Mouse (Mus musculus) forebrain, embryonic 14.5 days (tissue): ENCODE data around the gene Tshz2. TPM values are rescaled to one million over a fixed set of nuclear protein-coding genes. Genes with fewer than 3 reads are reported as not detected.

ENCODE experiments used
- ATAC-seq: fragments of 200-750 bp; cut with Nextera tagmentation; 2 replicates; pipeline ENCODE4 v1.8.0; 2017; ENCODE audit warnings: mild to moderate bottlenecking, moderate library complexity
- DNase-seq: peaks from one replicate; pipeline ENCODE4 v3.0.0-alpha.2; 2015; ENCODE audit warnings: low spot score
- H3K27ac ChIP-seq: fragments of 300-500 bp; sonication (generic); 2 replicates; pipeline ENCODE4 v1.5.1; 2014; ENCODE audit warnings: low read depth, mild to moderate bottlenecking, control low read depth, low read length, moderate library complexity
- H3K27me3 ChIP-seq: fragments of 300-500 bp; sonication (generic); replicated peaks from 2 replicates; pipeline ENCODE4 v1.6.1; 2014; ENCODE audit warnings: low read length, control low read depth, mixed read lengths; ENCODE audit not compliant: control insufficient read depth, insufficient read depth
- H3K36me3 ChIP-seq: fragments of 300-500 bp; sonication (generic); 2 replicates; pipeline ENCODE4 v1.6.1; 2014; ENCODE audit warnings: low read length, control low read depth; ENCODE audit not compliant: control insufficient read depth, insufficient read depth
- H3K4me1 ChIP-seq: fragments of 300-500 bp; sonication (generic); 2 replicates; pipeline ENCODE4 v1.6.1; 2014; ENCODE audit warnings: antibody characterized with exemption, low read length, control low read depth; ENCODE audit not compliant: control insufficient read depth, insufficient read depth
- H3K4me2 ChIP-seq: fragments of 300-500 bp; sonication (generic); 2 replicates; pipeline ENCODE4 v1.6.1; 2014; ENCODE audit warnings: mild to moderate bottlenecking, control low read depth, low read length
- H3K4me3 ChIP-seq: fragments of 300-500 bp; sonication (generic); 2 replicates; pipeline ENCODE4 v1.5.1; 2014; ENCODE audit warnings: low read depth, low read length, control low read depth
- H3K9ac ChIP-seq: fragments of 300-500 bp; sonication (generic); 2 replicates; pipeline ENCODE4 v1.6.1; 2014; ENCODE audit warnings: mild to moderate bottlenecking, low read length, control low read depth, moderate library complexity
- H3K9me3 ChIP-seq: fragments of 300-500 bp; sonication (generic); replicated peaks from 2 replicates; pipeline ENCODE4 v1.6.1; 2016; ENCODE audit warnings: low read length, control low read depth, mixed read lengths; ENCODE audit not compliant: control insufficient read depth
- WGBS: fragments of 180-500 bp; shearing (Covaris S2); extraction: QIAGEN DNeasy Blood & Tissue Kit; methylation state at CpG from one replicate; pipeline ENCODE4 v1.1.7; 2014; 5-methylcytosine and 5-hydroxymethylcytosine counted together
- polyA plus RNA-seq: library from polyadenylated mRNA; unstranded; fragments of >200 nt; fragmentation: Nextera tagmentation; extraction: Ambion mirVana; gene quantifications from 2 replicates; pipeline ENCODE4 v1.2.1, GENCODE M21; 2014

Gene Tshz2
- polyA plus RNA-seq, 1 experiment from 2014 or later, result 3.4 TPM

DNA sequence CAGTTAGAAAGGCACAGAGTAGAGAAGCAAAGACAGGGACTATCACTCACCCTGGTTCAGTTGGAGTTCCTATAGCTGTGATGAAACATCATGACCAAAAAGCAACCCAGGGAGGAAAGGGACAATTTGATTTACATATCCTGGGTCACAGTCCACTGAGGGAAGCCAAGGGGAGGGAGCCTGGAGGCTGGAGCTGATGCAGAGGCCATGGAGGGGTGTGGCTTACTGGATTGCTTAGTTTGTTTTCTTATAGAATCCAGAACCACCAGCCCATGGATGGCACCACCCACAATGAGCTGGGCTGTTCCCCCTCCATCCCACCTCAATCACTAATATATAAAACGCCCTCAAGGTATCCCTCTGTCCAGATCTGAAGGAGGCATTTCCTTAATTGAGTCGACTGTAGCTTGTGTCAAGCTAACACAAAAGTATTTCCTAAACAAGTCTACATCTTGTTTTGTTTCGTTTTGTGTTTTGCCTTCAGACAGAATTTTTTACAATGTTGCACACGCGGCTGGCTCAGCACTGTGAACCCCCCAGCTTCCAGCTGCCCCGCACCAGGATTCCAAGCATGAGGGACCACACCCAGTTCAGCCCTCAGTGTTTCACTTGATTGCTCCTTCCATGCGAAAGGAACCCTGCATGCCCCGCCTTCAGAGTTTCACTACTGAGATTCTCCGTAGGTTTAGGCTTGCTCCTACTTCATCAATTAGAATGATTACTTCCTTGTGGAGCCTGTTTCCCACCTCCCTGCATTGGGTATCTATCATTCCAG, 413.7 kb downstream of the Tshz2 start:
- Histone ChIP-seq H3K9me3 (0 out of 2 replicates have a peak, but pooled peaks cover 2% of the 10 kb centered on the region), H3K4me1 (peaks cover 3% of the 10 kb centered on the region; the same call in 1 of the 2 replicates), H3K36me3 (no peaks in the 10 kb centered on the region), H3K27me3 (peaks cover 11% of the 10 kb centered on the region; the same call in 1 of the 2 replicates), H3K9ac (no peak overlapping the region), H3K4me3 (no peak overlapping the region), H3K27ac (no peak overlapping the region), H3K4me2 (no peak overlapping the region)
- DNase-seq (no peak), ATAC-seq (no peak)
- WGBS, result 88% methylated on average over 9 of the region's 9 CpGs

DNA sequence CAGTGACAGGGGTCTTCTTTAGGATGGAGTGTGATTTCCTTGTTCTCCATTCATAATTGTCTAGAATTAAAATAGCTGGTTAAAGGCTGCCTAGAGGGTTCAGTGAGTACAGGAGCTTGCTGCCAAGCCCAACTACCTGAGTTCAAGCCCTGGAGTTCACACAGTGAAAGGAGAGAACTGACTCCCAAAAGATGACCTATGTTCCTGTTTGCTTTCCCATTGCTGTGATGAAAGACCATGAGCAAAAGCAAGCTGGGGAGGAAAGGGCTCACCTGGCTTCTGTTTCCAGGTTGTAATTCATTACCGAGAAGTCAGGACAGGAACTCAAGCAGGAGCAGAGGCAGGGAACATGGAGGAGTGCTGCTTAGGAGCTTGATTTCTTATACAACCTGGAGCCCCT, 416.0 kb downstream of the Tshz2 start:
- Histone ChIP-seq H3K9me3 (0 out of 2 replicates have a peak, but pooled peaks cover 2% of the 10 kb centered on the region), H3K4me1 (peaks cover 3% of the 10 kb centered on the region; the same call in 1 of the 2 replicates), H3K4me3 (no peak overlapping the region), H3K27ac (no peak overlapping the region), H3K36me3 (no peaks in the 10 kb centered on the region), H3K4me2 (no peak overlapping the region), H3K27me3 (no peaks in the 10 kb centered on the region), H3K9ac (no peak overlapping the region)
- DNase-seq, result no peak
- no peak for ATAC-seq
- 86% methylated on average over 1 of the region's 1 CpGs for WGBS

DNA sequence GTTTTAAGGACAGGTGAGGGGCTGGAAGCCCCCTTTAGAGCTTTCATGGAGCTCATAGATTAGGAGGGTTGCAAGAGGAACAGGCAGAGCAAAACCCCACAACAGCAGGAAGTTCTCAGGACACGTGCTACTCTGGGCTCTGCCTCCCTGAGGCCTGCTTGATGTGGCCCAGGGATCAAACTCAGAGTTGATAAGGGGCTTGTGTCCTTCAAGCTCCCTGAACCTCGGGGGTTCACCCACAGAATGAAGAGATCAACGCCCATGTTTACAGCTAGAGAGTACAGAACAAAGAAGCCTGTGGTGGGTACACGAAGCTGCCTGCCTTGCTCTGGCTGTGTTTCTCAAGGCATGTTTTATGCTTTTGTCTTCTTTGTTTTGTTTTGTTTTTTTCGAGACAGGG, 417.8 kb downstream of the Tshz2 start:
- ATAC-seq (no peak), DNase-seq (no peak)
- H3K9me3 ChIP-seq, result 0 out of 2 replicates have a peak, but pooled peaks cover 2% of the 10 kb centered on the region
- no peak overlapping the region for H3K4me2 ChIP-seq
- H3K4me3 ChIP-seq, result no peak overlapping the region
- no peaks in the 10 kb centered on the region for H3K27me3 ChIP-seq
- H3K27ac ChIP-seq, result no peak overlapping the region
- no peak overlapping the region for H3K9ac ChIP-seq
- H3K4me1 ChIP-seq, result peaks cover 3% of the 10 kb centered on the region; the same call in 1 of the 2 replicates
- WGBS, result 28% methylated on average over 5 of the region's 5 CpGs
- no peaks in the 10 kb centered on the region for H3K36me3 ChIP-seq

DNA sequence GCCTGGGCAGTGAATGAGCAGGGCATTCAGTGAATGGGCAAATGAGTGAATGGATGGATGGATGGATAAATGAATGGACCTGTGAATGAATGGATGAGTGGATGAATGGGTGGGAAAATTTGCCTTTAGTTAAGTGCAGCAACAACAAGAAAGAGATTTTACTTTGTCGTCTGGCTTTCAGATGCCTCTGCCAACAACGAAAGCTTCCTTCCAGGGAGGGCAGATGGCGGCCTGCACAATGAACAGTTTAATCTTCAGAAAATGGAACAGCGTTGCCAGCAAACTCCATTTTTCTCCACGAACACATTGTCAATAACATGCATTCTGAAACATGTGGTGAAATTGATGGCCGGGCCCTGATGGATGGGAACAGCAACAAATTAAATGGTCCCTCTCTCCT, 418.6 kb downstream of the Tshz2 start:
- ATAC-seq (peak; percentile 62; the same call in 1 of the 2 replicates), DNase-seq (peak; percentile 77)
- Histone ChIP-seq H3K4me1 (peaks cover 3% of the 10 kb centered on the region; the same call in 1 of the 2 replicates), H3K9me3 (0 out of 2 replicates have a peak, but pooled peaks cover 2% of the 10 kb centered on the region), H3K27me3 (no peaks in the 10 kb centered on the region), H3K36me3 (no peaks in the 10 kb centered on the region), H3K4me2 (no peak overlapping the region), H3K9ac (no peak overlapping the region), H3K27ac (no peak overlapping the region), H3K4me3 (no peak overlapping the region)
- 17% methylated on average over 6 of the region's 6 CpGs for WGBS

DNA sequence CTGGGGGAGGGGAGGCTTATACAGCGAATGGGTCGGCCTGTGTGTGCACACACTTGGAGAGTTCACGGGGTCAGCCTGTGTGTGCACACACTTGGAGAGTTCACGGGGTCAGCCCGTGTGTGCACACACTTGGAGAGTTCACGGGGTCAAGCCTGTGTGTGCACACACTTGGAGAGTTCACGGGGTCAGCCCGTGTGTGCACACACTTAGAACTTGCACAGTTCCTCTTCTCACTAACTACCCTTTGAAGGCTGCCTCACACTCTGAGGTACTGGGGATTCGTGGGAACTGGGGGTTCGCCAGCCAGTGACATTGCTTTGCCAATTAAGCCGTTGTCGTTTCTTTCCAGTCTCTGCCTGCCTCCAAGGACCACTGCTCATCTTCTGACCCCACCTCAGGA, 422.1 kb downstream of the Tshz2 start:
- WGBS, result 82% methylated on average over 12 of the region's 12 CpGs
- ATAC-seq, result no peak

DNA sequence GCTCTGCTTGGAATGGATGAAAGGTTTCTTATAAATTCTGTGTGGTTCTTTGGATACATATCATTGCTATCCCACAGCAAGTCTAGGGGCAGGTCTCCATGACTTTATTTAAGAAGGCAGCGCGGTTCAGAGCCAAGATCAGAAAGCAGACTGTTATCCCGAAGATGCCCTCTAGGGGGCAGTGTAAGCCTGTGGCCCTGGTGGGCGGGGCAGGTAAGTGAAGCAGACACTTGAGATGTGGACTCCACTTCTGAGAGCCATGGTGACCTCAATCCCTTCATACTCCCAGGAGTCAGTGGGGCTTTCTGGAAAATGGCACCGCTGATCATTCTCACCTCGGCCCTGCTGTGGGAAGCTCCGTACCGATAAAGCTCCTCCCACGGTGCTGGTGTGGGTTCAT, 422.6 kb downstream of the Tshz2 start:
- Histone ChIP-seq H3K9me3 (no peaks in the 10 kb centered on the region), H3K27me3 (no peaks in the 10 kb centered on the region), H3K4me3 (no peak overlapping the region), H3K36me3 (no peaks in the 10 kb centered on the region), H3K4me2 (no peak overlapping the region), H3K9ac (no peak overlapping the region), H3K27ac (no peak overlapping the region), H3K4me1 (peaks cover 3% of the 10 kb centered on the region; the same call in 1 of the 2 replicates)
- ATAC-seq (no peak), DNase-seq (no peak)
- 30% methylated on average over 9 of the region's 9 CpGs for WGBS

More for the DNA sequence above, 422.1 kb downstream of the Tshz2 start:
- no peaks in the 10 kb centered on the region for H3K9me3 ChIP-seq
- no peak overlapping the region for H3K9ac ChIP-seq
- DNase-seq, result no peak
- no peaks in the 10 kb centered on the region for H3K27me3 ChIP-seq
- peaks cover 3% of the 10 kb centered on the region; the same call in 1 of the 2 replicates for H3K4me1 ChIP-seq
- no peak overlapping the region for H3K27ac ChIP-seq
- no peak overlapping the region for H3K4me3 ChIP-seq
- H3K4me2 ChIP-seq, result no peak overlapping the region
- no peaks in the 10 kb centered on the region for H3K36me3 ChIP-seq

DNA sequence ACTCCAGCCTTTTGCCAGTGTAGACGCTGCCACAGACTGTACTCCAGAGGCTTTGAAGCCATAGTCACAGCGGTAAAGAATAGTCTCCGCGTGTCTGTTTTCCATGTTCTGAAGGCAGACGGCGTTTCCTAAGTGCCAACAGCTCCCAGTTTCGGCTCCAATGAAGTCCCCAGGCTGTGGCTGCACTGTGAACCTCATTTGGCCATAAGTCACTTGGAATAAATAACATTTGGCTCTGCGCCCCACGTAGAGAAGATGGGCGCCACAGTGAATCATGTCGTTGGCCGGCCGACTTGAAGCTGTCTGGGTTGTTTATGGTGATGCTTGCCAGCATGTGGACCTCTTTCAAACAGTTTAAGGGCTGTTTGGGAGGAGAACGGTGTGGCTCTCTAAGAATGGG, 426.0 kb downstream of the Tshz2 start:
- DNase-seq, result peak; percentile 39
- Histone ChIP-seq H3K4me1 (no peaks in the 10 kb centered on the region), H3K4me3 (no peak overlapping the region), H3K36me3 (no peaks in the 10 kb centered on the region), H3K4me2 (no peak overlapping the region), H3K27ac (no peak overlapping the region), H3K9ac (no peak overlapping the region), H3K9me3 (no peaks in the 10 kb centered on the region), H3K27me3 (no peaks in the 10 kb centered on the region)
- no peak for ATAC-seq
- 77% methylated on average over 14 of the region's 14 CpGs for WGBS

DNA sequence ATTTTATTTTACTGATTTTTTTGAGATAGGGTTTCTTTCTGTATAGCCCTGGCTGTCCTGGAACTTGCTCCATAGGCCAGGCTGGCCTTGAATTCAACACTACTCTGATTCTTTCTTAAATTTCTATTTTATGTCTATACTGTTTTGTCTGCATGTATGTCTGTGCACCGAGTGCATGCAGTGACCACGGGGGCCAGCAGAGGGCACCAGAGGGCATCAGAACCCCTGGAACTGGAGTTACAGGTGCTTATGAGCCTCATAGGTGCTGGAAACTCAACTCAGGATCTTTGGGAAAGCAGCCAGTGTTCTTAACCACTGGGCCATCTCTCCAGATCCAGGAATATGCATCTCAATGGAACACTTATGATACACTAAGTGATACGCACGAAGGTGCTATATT, 427.3 kb downstream of the Tshz2 start:
- DNase-seq, result no peak
- WGBS, result 68% methylated on average over 4 of the region's 4 CpGs
- no peak for ATAC-seq

DNA sequence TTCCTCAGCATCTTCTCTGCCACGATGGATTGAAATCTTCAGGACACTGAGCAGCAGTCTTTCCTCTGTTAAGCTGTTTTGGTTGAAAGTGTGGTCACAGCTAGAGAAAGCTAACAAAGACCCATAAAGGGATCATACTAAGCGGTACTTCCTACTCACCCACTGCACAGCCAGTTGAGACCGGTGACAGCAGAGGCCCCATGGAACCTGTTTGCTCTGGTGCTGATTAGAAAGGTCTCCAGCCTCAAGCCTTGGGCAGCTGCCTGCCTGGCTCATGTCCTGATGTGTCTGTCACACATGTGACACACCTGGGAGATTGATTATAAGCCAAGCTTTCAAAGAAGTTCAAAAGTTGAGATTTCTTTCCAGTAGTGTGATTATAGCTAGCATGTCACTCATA, 429.6 kb downstream of the Tshz2 start:
- no peak overlapping the region for H3K9ac ChIP-seq
- no peak overlapping the region for H3K4me2 ChIP-seq
- no peaks in the 10 kb centered on the region for H3K9me3 ChIP-seq
- no peak overlapping the region for H3K27ac ChIP-seq
- no peaks in the 10 kb centered on the region for H3K27me3 ChIP-seq
- no peak overlapping the region for H3K4me3 ChIP-seq
- no peak for ATAC-seq
- WGBS, result 86% methylated on average over 3 of the region's 3 CpGs
- DNase-seq, result no peak
- no peaks in the 10 kb centered on the region for H3K4me1 ChIP-seq
- no peaks in the 10 kb centered on the region for H3K36me3 ChIP-seq

More for the DNA sequence above, 427.3 kb downstream of the Tshz2 start:
- Histone ChIP-seq H3K27ac (no peak overlapping the region), H3K27me3 (no peaks in the 10 kb centered on the region), H3K36me3 (no peaks in the 10 kb centered on the region), H3K4me3 (no peak overlapping the region), H3K9ac (no peak overlapping the region), H3K9me3 (no peaks in the 10 kb centered on the region), H3K4me1 (no peaks in the 10 kb centered on the region), H3K4me2 (no peak overlapping the region)
